ENCODE assay signal across 8 mouse cellular contexts in genomic region chr4:141721961-141722360, GRCm38 (mm10). TPM values are rescaled to one million over a fixed set of nuclear protein-coding genes. Genes with fewer than 3 reads are reported as not detected.
DNase-seq lines count a peak whose midpoint lies in the region; ATAC-seq lines count a peak whose summit lies in the region.

No protein-coding gene starts in this region.

- WGBS in heart, embryonic 15.5 days: 39% methylated on average over 6 of the region's 6 CpGs
- 33% methylated on average over 6 of the region's 6 CpGs for WGBS in intestine, embryonic 15.5 days
- 87% methylated on average over 6 of the region's 6 CpGs for WGBS in midbrain, embryonic 13.5 days

- ATAC-seq in heart, embryonic 15.5 days (replicated peaks; ENCODE audit: insufficient number of reproducible peaks, insufficient read depth, low FRiP score, low read depth): no peak
- ATAC-seq in intestine, embryonic 15.5 days: no peak
- ATAC-seq in midbrain, embryonic 13.5 days: no peak
- no peak for ATAC-seq in megakaryocyte-erythroid progenitor cell, adult 5-6 weeks (replicated peaks; ENCODE audit: low FRiP score, low TSS enrichment, poor library complexity, severe bottlenecking)

- peaks cover 35% of the 10 kb centered on the region for H3K4me1 ChIP-seq in heart, embryonic 15.5 days (replicated peaks)
- peaks cover 23% of the 10 kb centered on the region for H3K4me1 ChIP-seq in intestine, embryonic 15.5 days (replicated peaks)
- H3K4me1 ChIP-seq in midbrain, embryonic 13.5 days (replicated peaks): peaks cover 33% of the 10 kb centered on the region

- H3K36me3 ChIP-seq in heart, embryonic 15.5 days: peaks cover 9% of the 10 kb centered on the region; the same call in 1 of the 2 replicates
- H3K36me3 ChIP-seq in intestine, embryonic 15.5 days: no peaks in the 10 kb centered on the region
- peaks cover 10% of the 10 kb centered on the region; the same call in 1 of the 2 replicates for H3K36me3 ChIP-seq in midbrain, embryonic 13.5 days

- H3K9ac ChIP-seq in heart, embryonic 15.5 days: peak overlapping the region; percentile 97
- peak overlapping the region; percentile 96 for H3K9ac ChIP-seq in intestine, embryonic 15.5 days
- peak overlapping the region; percentile 98 for H3K9ac ChIP-seq in midbrain, embryonic 13.5 days (replicated peaks)

- H3K27ac ChIP-seq in heart, embryonic 15.5 days: peak overlapping the region; percentile 98
- H3K27ac ChIP-seq in intestine, embryonic 15.5 days: peak overlapping the region; percentile 95; the same call in 1 of the 2 replicates
- no peak overlapping the region for H3K27ac ChIP-seq in midbrain, embryonic 13.5 days

- no peaks in the 10 kb centered on the region for H3K27me3 ChIP-seq in heart, embryonic 15.5 days
- no peaks in the 10 kb centered on the region for H3K27me3 ChIP-seq in intestine, embryonic 15.5 days (replicated peaks)
- no peaks in the 10 kb centered on the region for H3K27me3 ChIP-seq in midbrain, embryonic 13.5 days

- no peaks in the 10 kb centered on the region for H3K9me3 ChIP-seq in heart, embryonic 15.5 days (replicated peaks)
- no peaks in the 10 kb centered on the region for H3K9me3 ChIP-seq in intestine, embryonic 15.5 days
- no peaks in the 10 kb centered on the region for H3K9me3 ChIP-seq in midbrain, embryonic 13.5 days

- H3K4me3 ChIP-seq in heart, embryonic 15.5 days: peak overlapping the region; percentile 94
- peak overlapping the region; percentile 77 for H3K4me3 ChIP-seq in intestine, embryonic 15.5 days (replicated peaks)
- H3K4me3 ChIP-seq in midbrain, embryonic 13.5 days (replicated peaks): peak overlapping the region; percentile 99

- intact Hi-C loops in heart, postnatal 25 days (cut with DNase I): loop anchor here (5.0 kb wide), 1 partner anchor 70 kb away; the partner anchor contains the start of genes Casp9 and Dnajc16

- peak overlapping the region; percentile 65 for H3K4me2 ChIP-seq in heart, embryonic 15.5 days
- H3K4me2 ChIP-seq in intestine, embryonic 15.5 days (replicated peaks): peak overlapping the region; percentile 76
- H3K4me2 ChIP-seq in midbrain, embryonic 13.5 days (replicated peaks): peak overlapping the region; percentile 97

- no peak for DNase-seq in heart, postnatal 25 days (ENCODE audit: low spot score)
- peak; percentile 11 for DNase-seq in c-Kit-positive CD71-positive TER-119-positive erythroid progenitor cells, embryonic 14.5 days (ENCODE audit: low spot score)
- no peak for DNase-seq in cerebellum, postnatal 4 days (ENCODE audit: low spot score in 2 of 2)
- no peak for DNase-seq in right cerebral cortex, postnatal 36 days (ENCODE audit: low spot score in 2 of 2)

RNA-seq across cellular contexts. Expression of gene Ddi2, which starts 1.3 kb away (rescaled TPM):
- polyA plus RNA-seq in heart, embryonic 15.5 days (2015; fragmentation: Nextera tagmentation; extraction: Ambion mirVana): 13.6 and 16.6 TPM in 2 replicates
- total RNA-seq in heart, postnatal 25 days (2021): 10 to 100 TPM; 28.4 to 34.4 TPM
- polyA plus RNA-seq in intestine, embryonic 15.5 days (2015; fragmentation: Nextera tagmentation; extraction: Ambion mirVana): 23.3 and 24.4 TPM in 2 replicates
- polyA plus RNA-seq in midbrain, embryonic 13.5 days (2015; fragmentation: Nextera tagmentation; extraction: Ambion mirVana): 15.7 and 16.6 TPM in 2 replicates
- total RNA-seq in megakaryocyte-erythroid progenitor cell, adult 5-6 weeks (2014; fragmentation: Nextera tagmentation): 31.1 and 50.4 TPM in 2 replicates
- total RNA-seq in megakaryocyte-erythroid progenitor cell, adult 5-6 weeks (2017): 24.8 and 43.8 TPM in 2 replicates

RNA-seq across cellular contexts. Expression of gene Agmat, which starts 24.5 kb away (rescaled TPM):
- polyA plus RNA-seq in heart, embryonic 15.5 days (2015; fragmentation: Nextera tagmentation; extraction: Ambion mirVana): 0.57 and 0.80 TPM in 2 replicates
- total RNA-seq in heart, postnatal 25 days (2021): under 1 TPM; 0.36 to 0.56 TPM
- polyA plus RNA-seq in intestine, embryonic 15.5 days (2015; fragmentation: Nextera tagmentation; extraction: Ambion mirVana): 36.7 and 41.9 TPM in 2 replicates
- not detected in 2 replicates for polyA plus RNA-seq in midbrain, embryonic 13.5 days (2015; fragmentation: Nextera tagmentation; extraction: Ambion mirVana)
- total RNA-seq in megakaryocyte-erythroid progenitor cell, adult 5-6 weeks (2014; fragmentation: Nextera tagmentation): 2.2 TPM in 1 of 2 replicates, not detected in the other
- total RNA-seq in megakaryocyte-erythroid progenitor cell, adult 5-6 weeks (2017): not detected in 2 replicates

RNA-seq across cellular contexts. Expression of gene Rsc1a1, which starts 36.6 kb away (rescaled TPM):
- 0.27 TPM in 1 of 2 replicates, not detected in the other for polyA plus RNA-seq in heart, embryonic 15.5 days (2015; fragmentation: Nextera tagmentation; extraction: Ambion mirVana)
- not detected for total RNA-seq in heart, postnatal 25 days (2021)
- not detected in 2 replicates for polyA plus RNA-seq in intestine, embryonic 15.5 days (2015; fragmentation: Nextera tagmentation; extraction: Ambion mirVana)
- polyA plus RNA-seq in midbrain, embryonic 13.5 days (2015; fragmentation: Nextera tagmentation; extraction: Ambion mirVana): 0.48 TPM in 1 of 2 replicates, not detected in the other
- total RNA-seq in megakaryocyte-erythroid progenitor cell, adult 5-6 weeks (2014; fragmentation: Nextera tagmentation): 19.1 and 23.4 TPM in 2 replicates
- 17.1 and 26.1 TPM in 2 replicates for total RNA-seq in megakaryocyte-erythroid progenitor cell, adult 5-6 weeks (2017)

RNA-seq across cellular contexts. Expression of gene Plekhm2, which starts 57.3 kb away (rescaled TPM):
- 6.9 and 7.1 TPM in 2 replicates for polyA plus RNA-seq in heart, embryonic 15.5 days (2015; fragmentation: Nextera tagmentation; extraction: Ambion mirVana)
- 100 to 1,000 TPM in 1 of 2 experiments, 10 to 100 TPM in 1; 94.1 to 109 TPM for total RNA-seq in heart, postnatal 25 days (2021)
- 3.9 and 4.5 TPM in 2 replicates for polyA plus RNA-seq in intestine, embryonic 15.5 days (2015; fragmentation: Nextera tagmentation; extraction: Ambion mirVana)
- polyA plus RNA-seq in midbrain, embryonic 13.5 days (2015; fragmentation: Nextera tagmentation; extraction: Ambion mirVana): 7.5 and 8.3 TPM in 2 replicates
- 7.7 and 16.9 TPM in 2 replicates for total RNA-seq in megakaryocyte-erythroid progenitor cell, adult 5-6 weeks (2014; fragmentation: Nextera tagmentation)
- total RNA-seq in megakaryocyte-erythroid progenitor cell, adult 5-6 weeks (2017): 4.9 and 22.4 TPM in 2 replicates

Comparison
In these comparisons a context has a peak if more than half of its experiments do, and no peak if none do; other contexts are left out.
1. RNA of gene Agmat, which starts 24.5 kb away (polyA plus RNA-seq): 36.7 to 41.9 TPM in intestine, embryonic 15.5 days; 0.57 to 0.80 TPM in heart, embryonic 15.5 days and not detected in midbrain, embryonic 13.5 days; every median in the first group is over 10 times any median in the second.
2. Peak in every context shown above with its lines, with median percentiles within 50 percentile points of each other: H3K4me2 ChIP-seq, H3K4me3 ChIP-seq and H3K9ac ChIP-seq.